Mouse (Mus musculus) heart, embryonic 12.5 days (tissue): ENCODE measurements around the gene Sf3b2. TPM values are rescaled to one million over a fixed set of nuclear protein-coding genes. Genes with fewer than 3 reads are reported as not detected.

Experiments
- ATAC-seq: fragments of 200-750 bp; cut with Nextera tagmentation; 2 replicates; pipeline ENCODE4 v1.8.0; 2017; ENCODE audit warnings: moderate TSS enrichment, moderate library complexity; ENCODE audit not compliant: insufficient number of reproducible peaks, low FRiP score
- H3K27ac ChIP-seq: fragments of 300-500 bp; sonication (generic); 2 replicates; pipeline ENCODE4 v1.5.1; 2016; ENCODE audit warnings: mild to moderate bottlenecking, moderate library complexity; ENCODE audit not compliant: poor library complexity, severe bottlenecking
- H3K27me3 ChIP-seq: fragments of 300-500 bp; sonication (generic); replicated peaks from 2 replicates; pipeline ENCODE4 v1.6.1; 2016; ENCODE audit warnings: mild to moderate bottlenecking, moderate library complexity
- H3K36me3 ChIP-seq: fragments of 300-500 bp; sonication (generic); 2 replicates; pipeline ENCODE4 v1.6.1; 2016; ENCODE audit warnings: mild to moderate bottlenecking, moderate library complexity
- H3K4me1 ChIP-seq: fragments of 300-500 bp; sonication (generic); replicated peaks from 2 replicates; pipeline ENCODE4 v1.6.1; 2016; ENCODE audit warnings: mild to moderate bottlenecking
- H3K4me2 ChIP-seq: fragments of 300-500 bp; sonication (generic); 2 replicates; pipeline ENCODE4 v1.6.1; 2016; ENCODE audit warnings: mild to moderate bottlenecking, moderate library complexity
- H3K4me3 ChIP-seq: fragments of 300-500 bp; sonication (generic); 2 replicates; pipeline ENCODE4 v1.5.1; 2016; ENCODE audit warnings: mild to moderate bottlenecking
- H3K9ac ChIP-seq: fragments of 300-500 bp; sonication (generic); 2 replicates; pipeline ENCODE4 v1.6.1; 2016; ENCODE audit warnings: mild to moderate bottlenecking, moderate library complexity
- H3K9me3 ChIP-seq: fragments of 300-500 bp; sonication (generic); replicated peaks from 2 replicates; pipeline ENCODE4 v1.6.1; 2016; ENCODE audit warnings: mild to moderate bottlenecking, moderate library complexity
- WGBS: fragments of 180-500 bp; shearing (Covaris S2); methylation state at CpG from one replicate; pipeline ENCODE4 v1.1.7; 2016; 5-methylcytosine and 5-hydroxymethylcytosine counted together
- polyA plus RNA-seq: library from polyadenylated mRNA; unstranded; fragments of >200 nt; fragmentation: Nextera tagmentation; extraction: Ambion mirVana; gene quantifications from 2 replicates; pipeline ENCODE4 v1.2.1, GENCODE M21; 2016

Gene Sf3b2
- polyA plus RNA-seq = 221 and 227 TPM in 2 replicates

DNA sequence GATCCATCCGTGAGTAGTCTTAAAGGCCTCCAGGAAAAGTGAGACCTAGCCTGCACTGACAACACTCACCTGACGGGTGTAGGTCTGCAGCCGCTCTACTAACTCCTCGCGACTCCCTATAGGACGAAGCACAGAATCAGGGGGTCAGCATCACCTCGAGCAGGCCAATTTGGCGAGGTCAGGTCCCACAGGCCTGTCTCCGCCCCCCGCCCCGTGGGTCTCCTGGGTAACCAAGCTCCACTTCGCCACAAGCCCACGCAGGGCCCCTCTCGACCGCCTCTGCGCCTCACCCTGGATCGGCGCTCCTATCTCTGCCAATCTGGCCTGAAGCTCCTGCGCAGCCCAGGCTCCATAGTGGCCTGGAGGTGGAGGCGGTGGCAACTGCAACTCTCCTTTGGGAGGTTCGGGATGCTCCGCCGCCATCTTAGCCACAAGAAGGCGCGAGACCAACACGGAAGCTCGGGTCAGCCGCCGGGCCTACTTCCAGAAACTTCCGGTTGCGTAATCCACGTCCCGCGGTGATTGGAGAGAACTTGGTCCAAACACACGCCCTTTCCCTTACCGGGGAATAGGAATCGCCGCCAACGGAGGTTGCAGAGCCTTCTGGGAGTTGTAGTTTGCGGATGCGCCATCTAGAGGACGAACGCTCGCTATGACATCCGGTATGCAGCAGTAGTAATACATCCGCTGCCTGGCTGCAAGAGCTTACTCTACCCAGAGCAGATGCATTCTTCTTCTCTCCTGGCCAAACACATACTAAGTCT is at the start of gene Sf3b2:
TSS of gene Sf3b2 (minus strand) at position 484 of the 764 bp plus-strand sequence.
- ATAC-seq = peak; percentile 94
- WGBS = 0% methylated on average over 46 of the region's 46 CpGs
- H3K4me3 ChIP-seq = peak within 1 kb of the TSS; percentile 97
- H3K36me3 ChIP-seq = peaks cover 36% of the 10 kb centered on the region
- H3K4me2 ChIP-seq = peak within 1 kb of the TSS; percentile 80
- H3K27me3 ChIP-seq = no peaks in the 10 kb centered on the region
- H3K27ac ChIP-seq = peak within 1 kb of the TSS; percentile 86
- peaks cover 40% of the 10 kb centered on the region for H3K4me1 ChIP-seq
- H3K9ac ChIP-seq = peak within 1 kb of the TSS; percentile 96
- no peaks in the 10 kb centered on the region for H3K9me3 ChIP-seq

DNA sequence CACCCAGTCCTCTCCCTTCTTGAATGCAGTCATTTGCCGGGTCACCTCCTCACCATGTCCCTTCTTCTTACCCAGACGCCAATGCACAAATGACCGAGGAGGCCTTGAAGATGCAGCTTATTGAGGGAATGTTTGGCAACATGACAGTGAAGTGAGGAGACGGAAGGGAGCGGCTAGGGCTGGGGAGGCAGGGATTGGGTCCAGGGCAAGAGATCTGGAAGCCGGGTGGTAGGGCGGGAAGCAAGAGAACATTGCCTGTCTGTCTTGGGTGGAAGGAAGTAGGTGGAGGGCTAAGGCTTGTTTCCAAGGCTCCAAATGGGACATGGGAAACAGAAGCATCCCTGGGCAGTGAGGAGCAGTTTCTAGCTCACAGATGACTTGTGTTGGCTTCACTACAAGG is 46.1 kb upstream of the Sf3b2 start:
- WGBS = 85% methylated on average over 7 of the region's 7 CpGs

DNA sequence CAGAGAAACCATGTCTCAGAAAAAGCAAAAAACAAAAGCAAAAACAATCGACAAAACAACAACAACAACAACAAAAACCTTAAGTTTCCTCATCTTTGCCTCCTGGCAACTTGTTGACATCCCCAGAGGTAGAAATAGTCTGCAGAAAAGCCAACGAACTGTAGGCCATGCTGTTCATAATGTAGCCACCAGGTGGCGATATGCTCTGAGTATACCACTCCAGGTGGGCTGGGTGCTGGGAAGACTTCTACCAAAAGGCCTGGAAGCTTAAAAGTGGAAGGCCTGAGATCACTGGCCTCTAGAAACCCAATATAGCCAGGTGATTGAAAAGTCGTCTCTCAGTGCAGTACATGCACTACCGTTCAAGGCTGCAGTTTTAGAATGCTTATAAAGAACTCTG is 42.7 kb upstream of the Sf3b2 start:
- no peak overlapping the region for H3K4me3 ChIP-seq
- no peak overlapping the region for H3K4me2 ChIP-seq
- H3K36me3 ChIP-seq = no peaks in the 10 kb centered on the region
- H3K9me3 ChIP-seq = no peaks in the 10 kb centered on the region
- no peak overlapping the region for H3K9ac ChIP-seq
- H3K27ac ChIP-seq = no peak overlapping the region
- H3K27me3 ChIP-seq = no peaks in the 10 kb centered on the region
- WGBS = 17% methylated on average over 5 of the region's 5 CpGs
- peaks cover 4% of the 10 kb centered on the region for H3K4me1 ChIP-seq
- ATAC-seq = no peak

More for the DNA sequence above, 46.1 kb upstream of the Sf3b2 start:
- Histone ChIP-seq H3K36me3 (no peaks in the 10 kb centered on the region), H3K4me1 (peaks cover 8% of the 10 kb centered on the region; the same call in 1 of the 2 replicates), H3K9ac (no peak overlapping the region), H3K9me3 (no peaks in the 10 kb centered on the region), H3K27ac (no peak overlapping the region), H3K4me2 (no peak overlapping the region), H3K4me3 (no peak overlapping the region), H3K27me3 (no peaks in the 10 kb centered on the region)
- ATAC-seq = no peak

DNA sequence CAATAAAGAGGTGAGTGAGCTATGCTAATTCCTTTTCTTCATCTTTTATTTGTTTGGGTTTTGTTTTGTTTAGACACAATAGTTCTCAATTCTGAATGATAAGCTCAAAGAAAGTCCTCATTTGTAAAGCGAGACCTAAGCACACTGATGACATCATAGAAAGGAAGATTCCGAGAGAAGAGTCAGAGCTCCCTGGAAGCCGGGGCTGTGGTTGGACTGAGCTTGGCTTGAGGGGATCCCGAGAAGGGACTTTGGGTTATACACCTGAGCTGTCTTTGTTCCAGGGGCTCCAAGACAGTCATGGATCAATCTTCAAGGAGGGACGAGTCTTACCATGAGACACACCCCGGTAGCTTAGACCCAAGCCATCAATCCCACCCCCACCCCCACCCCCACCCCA is 40.2 kb upstream of the Sf3b2 start, which contains the start of gene Catsper1:
TSS of gene Catsper1 (plus strand) at position 301 of the 400 bp plus-strand sequence.
- no peak within 1 kb of the TSS for H3K27ac ChIP-seq
- WGBS = 85% methylated on average over 6 of the region's 6 CpGs
- no peak within 1 kb of the TSS for H3K9ac ChIP-seq

DNA sequence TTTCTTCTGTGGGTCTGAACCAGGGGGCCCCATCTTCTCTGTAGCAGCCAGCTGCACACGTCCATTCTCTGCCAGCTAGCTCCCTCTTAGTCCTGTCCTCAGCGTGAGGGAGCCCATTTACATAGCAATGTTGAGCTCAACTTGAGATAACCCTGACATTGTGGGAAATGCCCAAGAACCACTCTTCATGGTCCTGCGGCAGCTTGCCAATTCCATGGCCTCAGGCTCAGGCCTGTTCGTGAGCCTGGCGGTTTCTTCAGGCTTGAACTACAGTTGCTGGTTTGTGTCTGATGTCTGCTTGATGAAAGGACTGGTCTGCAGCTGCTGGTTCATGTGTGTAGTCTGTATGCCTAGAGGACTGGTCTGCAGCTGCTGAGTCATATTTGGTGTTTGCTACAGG is 39.5 kb upstream of the Sf3b2 start:
- Histone ChIP-seq H3K27ac (no peak overlapping the region), H3K4me2 (no peak overlapping the region), H3K9me3 (no peaks in the 10 kb centered on the region), H3K4me3 (no peak overlapping the region), H3K27me3 (no peaks in the 10 kb centered on the region), H3K4me1 (peaks cover 4% of the 10 kb centered on the region), H3K9ac (no peak overlapping the region), H3K36me3 (no peaks in the 10 kb centered on the region)
- ATAC-seq = no peak
- 30% methylated on average over 5 of the region's 5 CpGs for WGBS

More for the DNA sequence above, 40.2 kb upstream of the Sf3b2 start, which contains the start of gene Catsper1:
- Histone ChIP-seq H3K36me3 (no peaks in the 10 kb centered on the region), H3K4me2 (no peak within 1 kb of the TSS), H3K9me3 (no peaks in the 10 kb centered on the region), H3K4me1 (peaks cover 4% of the 10 kb centered on the region), H3K27me3 (no peaks in the 10 kb centered on the region), H3K4me3 (no peak within 1 kb of the TSS)
- ATAC-seq = no peak

DNA sequence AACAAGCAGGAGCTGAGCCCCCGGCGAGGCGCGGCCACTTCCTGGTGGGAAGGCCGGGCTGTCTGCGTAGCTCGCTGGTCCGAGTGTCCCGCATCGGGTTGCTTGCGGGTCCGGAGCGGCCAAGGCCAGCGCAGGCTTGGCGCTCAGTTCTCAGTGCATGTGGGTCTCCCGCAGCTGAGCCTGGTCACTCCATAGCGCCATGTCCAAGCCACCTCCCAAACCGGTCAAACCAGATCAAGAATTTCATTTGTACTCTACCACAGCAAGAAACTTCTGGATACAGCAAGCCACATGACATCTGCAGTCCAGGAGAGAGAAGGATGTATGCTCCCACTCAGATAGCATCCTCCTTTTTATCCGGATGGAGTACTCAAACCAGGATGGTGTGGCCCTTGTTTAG is 32.7 kb upstream of the Sf3b2 start:
- H3K27me3 ChIP-seq = 0 out of 2 replicates have a peak, but pooled peaks cover 3% of the 10 kb centered on the region
- H3K36me3 ChIP-seq = no peaks in the 10 kb centered on the region
- no peak overlapping the region for H3K4me2 ChIP-seq
- whole genome bisulfite sequencing = 68% methylated on average over 19 of the region's 19 CpGs
- H3K4me1 ChIP-seq = no peaks in the 10 kb centered on the region
- no peak overlapping the region for H3K27ac ChIP-seq
- H3K9ac ChIP-seq = no peak overlapping the region
- no peak for ATAC-seq
- H3K9me3 ChIP-seq = no peaks in the 10 kb centered on the region
- H3K4me3 ChIP-seq = no peak overlapping the region

DNA sequence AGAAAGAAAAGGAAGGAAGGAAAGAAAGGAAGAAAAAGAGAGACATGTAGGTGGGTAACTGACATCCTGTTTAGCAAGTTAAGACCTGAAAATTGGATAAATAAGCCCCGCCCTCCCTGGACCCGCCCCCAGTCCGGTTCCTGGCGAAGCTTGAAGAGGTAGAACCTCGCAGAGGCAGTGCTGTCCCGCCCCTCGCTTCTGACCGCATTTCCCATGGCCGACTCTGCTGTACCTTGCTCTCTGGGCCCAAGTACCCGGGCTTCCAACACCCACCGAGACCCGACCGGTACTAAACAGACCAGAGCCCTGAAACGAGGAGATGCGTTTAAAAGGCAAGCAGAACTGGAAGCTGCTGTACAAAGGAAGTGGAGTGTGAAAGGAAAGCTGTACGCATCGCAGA is 28.5 kb upstream of the Sf3b2 start:
- Histone ChIP-seq H3K9me3 (no peaks in the 10 kb centered on the region; the same call in 1 of the 2 replicates), H3K4me2 (no peak overlapping the region), H3K4me1 (no peaks in the 10 kb centered on the region), H3K27ac (no peak overlapping the region), H3K27me3 (0 out of 2 replicates have a peak, but pooled peaks cover 3% of the 10 kb centered on the region), H3K36me3 (no peaks in the 10 kb centered on the region), H3K4me3 (no peak overlapping the region), H3K9ac (no peak overlapping the region)
- no peak for ATAC-seq
- 47% methylated on average over 17 of the region's 17 CpGs for WGBS

DNA sequence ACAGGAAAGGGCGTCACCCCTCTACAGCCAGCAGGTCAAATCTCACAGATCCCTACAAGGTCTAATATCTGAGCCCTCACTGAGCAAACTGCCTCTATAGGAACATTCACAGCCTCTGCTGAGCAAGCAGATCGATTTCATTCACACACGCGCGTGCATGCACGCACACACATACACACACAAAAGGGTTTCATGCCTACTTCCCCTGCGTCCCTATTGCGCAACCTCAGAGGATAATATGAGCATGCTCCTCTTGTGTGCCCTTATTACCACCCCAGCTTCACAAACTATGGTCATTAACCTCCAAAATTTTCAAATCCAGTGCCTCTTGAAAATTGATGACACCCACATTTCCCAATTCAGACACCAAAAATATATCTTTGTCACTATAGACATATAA is 17.9 kb upstream of the Sf3b2 start:
- Histone ChIP-seq H3K27ac (no peak overlapping the region), H3K4me3 (no peak overlapping the region), H3K4me2 (no peak overlapping the region), H3K4me1 (no peaks in the 10 kb centered on the region), H3K36me3 (no peaks in the 10 kb centered on the region), H3K9ac (no peak overlapping the region), H3K27me3 (peaks cover under 1% of the 10 kb centered on the region; the same call in 1 of the 2 replicates), H3K9me3 (peaks cover 19% of the 10 kb centered on the region)
- no peak for ATAC-seq
- WGBS = 86% methylated on average over 8 of the region's 8 CpGs

DNA sequence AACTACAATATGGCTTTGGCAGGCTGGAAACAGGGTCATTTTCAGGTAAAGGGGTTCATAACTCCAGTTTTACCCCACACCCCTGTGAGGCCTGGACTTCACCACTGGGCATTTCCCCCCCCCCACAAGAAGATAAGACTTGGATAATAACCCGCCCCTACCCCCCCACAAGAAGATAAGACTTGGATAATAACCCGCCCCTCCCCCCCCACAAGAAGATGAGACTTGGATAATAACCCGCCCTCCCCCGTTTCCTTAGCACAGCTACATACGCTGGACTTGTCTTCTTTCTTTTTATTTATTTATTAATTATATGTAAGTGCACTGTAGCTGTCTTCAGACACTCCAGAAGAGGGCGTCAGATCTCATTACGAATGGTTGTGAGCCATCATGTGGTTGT is 13.8 kb upstream of the Sf3b2 start:
- Histone ChIP-seq H3K9me3 (0 out of 2 replicates have a peak, but pooled peaks cover 8% of the 10 kb centered on the region), H3K36me3 (no peaks in the 10 kb centered on the region), H3K4me3 (no peak overlapping the region), H3K4me1 (peaks cover 4% of the 10 kb centered on the region; the same call in 1 of the 2 replicates), H3K9ac (no peak overlapping the region), H3K27me3 (peaks cover 19% of the 10 kb centered on the region), H3K27ac (no peak overlapping the region), H3K4me2 (no peak overlapping the region)
- ATAC-seq = peak; percentile 73; the same call in 1 of the 2 replicates
- WGBS = 81% methylated on average over 7 of the region's 7 CpGs

DNA sequence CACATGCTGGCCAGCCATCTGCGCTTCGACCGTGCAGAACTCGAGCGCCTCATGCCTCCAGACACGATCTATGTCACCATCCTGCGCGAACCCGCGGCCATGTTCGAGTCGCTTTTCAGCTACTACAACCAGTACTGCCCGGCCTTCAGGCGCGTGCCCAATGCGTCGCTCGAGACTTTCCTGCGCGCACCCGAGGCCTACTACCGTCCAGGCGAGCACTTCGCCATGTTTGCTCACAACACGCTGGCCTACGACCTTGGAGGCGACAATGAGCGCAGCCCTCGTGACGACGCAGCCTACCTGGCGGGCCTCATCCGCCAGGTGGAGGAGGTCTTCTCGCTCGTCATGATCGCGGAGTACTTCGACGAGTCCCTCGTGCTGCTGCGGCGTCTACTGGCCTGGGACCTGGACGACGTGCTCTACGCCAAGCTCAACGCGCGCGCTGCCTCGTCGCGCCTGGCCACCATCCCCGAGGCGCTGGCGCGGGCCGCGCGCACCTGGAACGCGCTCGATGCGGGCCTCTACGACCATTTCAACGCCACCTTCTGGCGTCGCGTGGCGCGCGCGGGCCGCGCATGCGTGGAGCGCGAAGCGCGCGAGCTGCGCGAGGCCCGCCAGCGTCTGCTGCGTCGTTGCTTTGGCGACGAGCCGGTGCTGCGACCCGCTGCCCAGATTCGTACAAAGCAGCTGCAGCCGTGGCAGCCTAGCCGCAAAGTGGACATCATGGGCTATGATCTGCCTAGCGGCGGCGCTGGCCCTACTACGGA is 11.9 kb upstream of the Sf3b2 start:
- WGBS = 28% methylated on average over 98 of the region's 98 CpGs
- Histone ChIP-seq H3K9me3 (0 out of 2 replicates have a peak, but pooled peaks cover 8% of the 10 kb centered on the region), H3K9ac (no peak overlapping the region), H3K4me3 (peak overlapping the region; percentile 30), H3K27me3 (peaks cover 19% of the 10 kb centered on the region), H3K4me1 (peaks cover 4% of the 10 kb centered on the region; the same call in 1 of the 2 replicates), H3K27ac (no peak overlapping the region), H3K4me2 (peak overlapping the region; percentile 63), H3K36me3 (no peaks in the 10 kb centered on the region)
- ATAC-seq = no peak

DNA sequence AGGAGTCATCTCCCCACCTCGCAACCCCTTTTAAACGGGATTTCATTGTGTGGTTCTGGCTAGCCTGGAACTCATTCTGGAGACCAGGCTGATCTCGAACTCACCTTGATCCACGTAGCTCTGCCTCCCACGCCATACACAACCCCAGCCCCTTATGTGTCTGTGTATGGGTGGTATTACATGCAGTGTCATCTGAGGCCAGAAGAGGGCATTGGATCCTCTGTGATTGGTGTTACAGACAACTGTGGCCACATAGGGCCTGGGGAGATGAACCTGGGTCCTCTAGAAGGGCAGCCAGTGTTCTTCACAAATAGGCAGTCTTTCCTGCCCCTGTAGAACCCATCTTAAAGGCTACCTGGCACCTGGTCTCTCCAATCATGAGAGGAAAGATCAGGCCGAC is 11.0 kb upstream of the Sf3b2 start:
- Histone ChIP-seq H3K4me3 (no peak overlapping the region), H3K36me3 (no peaks in the 10 kb centered on the region), H3K9me3 (0 out of 2 replicates have a peak, but pooled peaks cover 8% of the 10 kb centered on the region), H3K27me3 (peaks cover 19% of the 10 kb centered on the region), H3K4me2 (no peak overlapping the region), H3K27ac (no peak overlapping the region), H3K9ac (no peak overlapping the region), H3K4me1 (peaks cover 4% of the 10 kb centered on the region; the same call in 1 of the 2 replicates)
- ATAC-seq = no peak
- WGBS = 77% methylated on average over 6 of the region's 6 CpGs
